Mouse (Mus musculus): ENCODE data around the gene Olfm1. TPM values are rescaled to one million over a fixed set of nuclear protein-coding genes. Genes with fewer than 3 reads are reported as not detected.
A peak's percentile ranks its signal among the peaks of the same experiment; 100 is the strongest.

The Olfm1 gene
- total RNA-seq, 2 experiments from 2014 or later: 417 to 489 TPM

DNA sequence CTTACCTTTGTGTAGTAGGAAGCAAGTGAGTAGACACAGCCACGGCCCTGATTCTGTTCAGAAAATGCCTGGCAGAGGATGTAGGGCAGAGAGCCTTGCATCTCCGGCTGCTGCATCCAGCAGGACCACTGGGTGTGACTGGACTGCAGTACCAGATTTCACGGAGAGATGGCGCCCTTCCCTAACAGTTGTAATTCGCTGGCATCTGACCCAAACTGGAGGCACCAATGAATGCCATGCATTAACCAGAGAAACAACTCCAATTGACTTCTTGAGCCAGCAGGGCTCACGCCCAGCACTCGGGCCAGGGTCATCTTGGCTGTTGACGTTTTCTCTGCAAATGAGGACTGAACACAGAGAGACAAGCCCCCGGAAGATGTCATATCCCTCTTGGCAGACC is 11.4 kb downstream of the Olfm1 start:
- DNase-seq: peak; percentile 96
- intact Hi-C loops (cut with DNase I): loop anchor here (2.0 kb wide), 1 partner anchor 215 kb away; no protein-coding TSS in a partner anchor

GRCm38 (mm10) chr2:28204677-28205466 is 12.1 kb downstream of the Olfm1 start:
- no peak for DNase-seq
- intact Hi-C loops (cut with DNase I): loop anchor here (1.0 to 2.0 kb wide), 2 partner anchors 170 to 214 kb away; no protein-coding TSS in a partner anchor

- peak; percentile 91 for DNase-seq
- intact Hi-C loops (cut with DNase I): loop anchor here (1.0 to 2.0 kb wide), 2 partner anchors 170 to 213 kb away; no protein-coding TSS in a partner anchor
Observed at GRCm38 (mm10) chr2:28205467-28205805, 12.6 kb downstream of the Olfm1 start.

GRCm38 (mm10) chr2:28205870-28206421 is 13.2 kb downstream of the Olfm1 start:
- no peak for DNase-seq
- intact Hi-C loops (cut with DNase I): loop anchor here (1.0 to 2.0 kb wide), 2 partner anchors 169 to 213 kb away; no protein-coding TSS in a partner anchor

DNA sequence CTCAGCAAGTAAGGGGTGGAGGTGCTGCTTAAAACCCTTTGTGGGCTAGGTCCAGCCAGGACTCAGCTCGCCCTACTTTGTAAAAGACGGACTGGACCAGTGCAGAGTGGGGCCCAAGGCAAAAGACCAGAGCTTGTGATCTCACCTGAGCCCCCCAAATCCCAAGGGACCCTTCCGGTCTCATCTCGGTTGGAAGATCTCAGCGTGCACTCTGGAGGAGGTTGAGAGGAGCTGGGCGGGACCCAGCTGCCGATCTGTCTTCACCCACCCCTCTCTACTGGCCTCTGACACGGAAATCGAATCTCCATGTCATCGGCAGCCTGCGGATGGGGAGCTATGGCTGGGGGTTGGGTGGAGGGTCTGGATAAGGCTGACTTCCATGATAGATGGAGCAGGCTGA is 13.7 kb downstream of the Olfm1 start:
- DNase-seq: no peak
- intact Hi-C loops (cut with DNase I): no loop called here

GRCm38 (mm10) chr2:28207200-28207750 is 14.5 kb downstream of the Olfm1 start:
- no peak for DNase-seq
- intact Hi-C loops (cut with DNase I): no loop called here

GRCm38 (mm10) chr2:28208130-28208745 is 15.4 kb downstream of the Olfm1 start:
- intact Hi-C loops (cut with DNase I): no loop called here
- no peak for DNase-seq

- intact Hi-C loops (cut with DNase I): no loop called here
- DNase-seq: no peak
Observed at GRCm38 (mm10) chr2:28209211-28209610, 16.4 kb downstream of the Olfm1 start.

- no peak for DNase-seq
- intact Hi-C loops (cut with DNase I): no loop called here
Observed at GRCm38 (mm10) chr2:28209653-28210052, 16.9 kb downstream of the Olfm1 start.

GRCm38 (mm10) chr2:28210273-28210672 is 17.5 kb downstream of the Olfm1 start:
- intact Hi-C loops (cut with DNase I): no loop called here

GRCm38 (mm10) chr2:28211531-28212281 is 18.9 kb downstream of the Olfm1 start:
- intact Hi-C loops (cut with DNase I): no loop called here
- DNase-seq: no peak

More at GRCm38 (mm10) chr2:28210273-28210672, 17.5 kb downstream of the Olfm1 start:
- no peak for DNase-seq

- no peak for DNase-seq
- intact Hi-C loops (cut with DNase I): no loop called here
Observed at GRCm38 (mm10) chr2:28212911-28213310, 20.1 kb downstream of the Olfm1 start.

GRCm38 (mm10) chr2:28216211-28216775 is 23.5 kb downstream of the Olfm1 start:
- DNase-seq: no peak
- intact Hi-C loops (cut with DNase I): no loop called here

GRCm38 (mm10) chr2:28217783-28218182 is 25.0 kb downstream of the Olfm1 start:
- no peak for DNase-seq
- intact Hi-C loops (cut with DNase I): no loop called here

GRCm38 (mm10) chr2:28218651-28219356 is 26.0 kb downstream of the Olfm1 start:
- intact Hi-C loops (cut with DNase I): no loop called here
- peak; percentile 64 for DNase-seq

DNA sequence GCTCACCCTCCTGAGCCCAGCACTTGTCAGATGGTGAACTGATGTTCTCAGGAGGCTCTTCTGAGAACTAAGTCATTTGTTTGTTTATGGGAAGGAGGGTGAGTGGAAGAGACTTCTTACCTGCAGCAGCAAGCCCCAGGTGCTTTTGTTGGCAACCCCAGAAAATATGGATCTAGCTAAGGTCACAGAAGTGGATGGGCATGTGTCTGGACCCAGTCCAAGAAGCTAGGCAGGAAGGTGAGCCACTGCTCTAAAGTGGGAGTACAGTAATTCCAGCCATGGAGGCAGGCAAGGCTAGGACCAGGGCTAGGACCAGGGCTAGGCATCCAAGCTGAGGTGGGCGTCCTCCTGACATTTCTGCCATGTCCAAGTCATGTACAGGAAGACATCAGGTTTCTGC is 26.8 kb downstream of the Olfm1 start:
- intact Hi-C loops (cut with DNase I): no loop called here

GRCm38 (mm10) chr2:28221803-28222202 is 29.0 kb downstream of the Olfm1 start:
- DNase-seq: no peak
- intact Hi-C loops (cut with DNase I): no loop called here

More for the DNA sequence above, 26.8 kb downstream of the Olfm1 start:
- no peak for DNase-seq

DNA sequence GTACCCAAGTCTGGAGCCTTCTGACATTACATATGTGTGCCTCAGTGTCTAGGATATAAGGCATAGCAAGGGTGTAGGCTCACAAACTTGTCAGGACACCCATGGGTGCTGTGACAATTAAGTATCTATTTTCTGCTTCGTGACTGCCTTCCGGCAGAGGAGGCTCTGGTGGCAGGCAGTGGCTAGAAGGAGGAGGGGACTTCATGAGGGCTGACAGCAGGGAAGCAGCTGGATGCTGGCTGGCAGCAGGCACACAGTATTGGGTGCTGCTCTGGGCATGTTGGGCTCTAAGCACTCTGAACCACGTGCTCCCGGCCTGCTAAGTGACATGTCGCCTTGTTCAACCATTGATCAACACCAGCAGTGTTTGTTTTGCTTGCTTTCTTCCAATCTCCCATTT is 32.0 kb downstream of the Olfm1 start:
- DNase-seq: no peak
- intact Hi-C loops (cut with DNase I): no loop called here

- intact Hi-C loops (cut with DNase I): no loop called here
- DNase-seq: no peak
Observed at GRCm38 (mm10) chr2:28225906-28226305, 33.1 kb downstream of the Olfm1 start.

GRCm38 (mm10) chr2:28226971-28227370 is 34.2 kb downstream of the Olfm1 start:
- intact Hi-C loops (cut with DNase I): no loop called here
- DNase-seq: no peak
